Mouse (Mus musculus) bone marrow macrophage, adult 2 months (primary cell): ENCODE data around the gene Elavl3. TPM values are rescaled to one million over a fixed set of nuclear protein-coding genes. Genes with fewer than 3 reads are reported as not detected.

Source experiments
- H3K27ac ChIP-seq: 2 replicates; pipeline ENCODE4 v1.5.1; 2012; ENCODE audit warnings: low read depth, low read length; ENCODE audit not compliant: insufficient read depth
- H3K4me1 ChIP-seq: 2 replicates; pipeline ENCODE4 v1.6.1; 2012; ENCODE audit warnings: low read length; ENCODE audit not compliant: control insufficient read depth, insufficient read depth
- H3K4me3 ChIP-seq: 2 replicates; pipeline ENCODE4 v1.5.1; 2012; ENCODE audit warnings: mild to moderate bottlenecking, low read length, moderate library complexity; ENCODE audit not compliant: insufficient read depth
- CTCF ChIP-seq: IDR thresholded peaks from 2 replicates; pipeline ENCODE4 v1.5.1; 2012; ENCODE audit warnings: low read depth, mild to moderate bottlenecking, low read length, moderate library complexity
- POLR2A ChIP-seq: IDR thresholded peaks from 2 replicates; pipeline ENCODE4 v1.6.1; 2012; ENCODE audit warnings: mild to moderate bottlenecking, low read depth, low read length, borderline replicate concordance
- polyA plus RNA-seq: library from polyadenylated mRNA; stranded (reverse); fragments of >200 nt; gene quantifications from 2 replicates; pipeline ENCODE4 v1.2.4, GENCODE M21; 2012; ENCODE audit not compliant: missing spikeins, insufficient read depth, insufficient read length

The Elavl3 gene
- polyA plus RNA-seq, 1 experiment: not detected

GRCm38 (mm10) chr9:21992227-21992626 is 59.6 kb downstream of the Elavl3 start:
- H3K27ac ChIP-seq: no peak overlapping the region
- TF ChIP-seq CTCF: no peak
- TF ChIP-seq POLR2A: no peak
- H3K4me3 ChIP-seq: no peak overlapping the region

GRCm38 (mm10) chr9:21989230-21990110 is 62.4 kb downstream of the Elavl3 start, which contains the start of gene Rgl3:
Gene Rgl3 (minus strand): TSS chr9:21989446.
- H3K4me3 ChIP-seq: peak within 1 kb of the TSS; percentile 62
- TF ChIP-seq CTCF (no peak), POLR2A (no peak)

More at GRCm38 (mm10) chr9:21992227-21992626, 59.6 kb downstream of the Elavl3 start:
- 0 out of 2 replicates have a peak, but pooled peaks cover 2% of the 10 kb centered on the region for H3K4me1 ChIP-seq

GRCm38 (mm10) chr9:21988421-21989101 is 63.3 kb downstream of the Elavl3 start:
- 0 out of 2 replicates have a peak, but pooled peaks cover 2% of the 10 kb centered on the region for H3K4me1 ChIP-seq
- TF ChIP-seq POLR2A (no peak), CTCF (no peak)
- H3K4me3 ChIP-seq: peak overlapping the region; percentile 62

More at GRCm38 (mm10) chr9:21989230-21990110, 62.4 kb downstream of the Elavl3 start, which contains the start of gene Rgl3:
- no peak within 1 kb of the TSS for H3K27ac ChIP-seq
- H3K4me1 ChIP-seq: 0 out of 2 replicates have a peak, but pooled peaks cover 2% of the 10 kb centered on the region

GRCm38 (mm10) chr9:21987592-21988342 is 64.1 kb downstream of the Elavl3 start:
- Histone ChIP-seq H3K27ac (no peak overlapping the region), H3K4me1 (0 out of 2 replicates have a peak, but pooled peaks cover 2% of the 10 kb centered on the region), H3K4me3 (no peak overlapping the region)
- TF ChIP-seq POLR2A: no peak
- TF ChIP-seq CTCF: no peak

More at GRCm38 (mm10) chr9:21988421-21989101, 63.3 kb downstream of the Elavl3 start:
- no peak overlapping the region for H3K27ac ChIP-seq

GRCm38 (mm10) chr9:21983911-21984310 is 67.9 kb downstream of the Elavl3 start:
- H3K4me3 ChIP-seq: no peak overlapping the region
- H3K27ac ChIP-seq: no peak overlapping the region

GRCm38 (mm10) chr9:21978398-21979128 is 73.3 kb downstream of the Elavl3 start:
- no peak overlapping the region for H3K27ac ChIP-seq
- H3K4me3 ChIP-seq: no peak overlapping the region
- no peak for TF ChIP-seq POLR2A
- TF ChIP-seq CTCF: no peak
- no peaks in the 10 kb centered on the region for H3K4me1 ChIP-seq

More at GRCm38 (mm10) chr9:21983911-21984310, 67.9 kb downstream of the Elavl3 start:
- H3K4me1 ChIP-seq: no peaks in the 10 kb centered on the region
- TF ChIP-seq POLR2A (no peak), CTCF (no peak)

- no peak overlapping the region for H3K27ac ChIP-seq
- H3K4me1 ChIP-seq: no peaks in the 10 kb centered on the region
- TF ChIP-seq CTCF (peak; percentile 62), POLR2A (no peak)
- no peak overlapping the region for H3K4me3 ChIP-seq
These were observed 73.9 kb downstream of the Elavl3 start for GRCm38 (mm10) chr9:21977972-21978371.

GRCm38 (mm10) chr9:21977331-21977730 is 74.5 kb downstream of the Elavl3 start:
- no peak overlapping the region for H3K27ac ChIP-seq
- TF ChIP-seq CTCF (no peak), POLR2A (no peak)
- no peaks in the 10 kb centered on the region for H3K4me1 ChIP-seq
- H3K4me3 ChIP-seq: no peak overlapping the region
